Mouse (Mus musculus): ENCODE measurements around the gene Gnao1.

DNA sequence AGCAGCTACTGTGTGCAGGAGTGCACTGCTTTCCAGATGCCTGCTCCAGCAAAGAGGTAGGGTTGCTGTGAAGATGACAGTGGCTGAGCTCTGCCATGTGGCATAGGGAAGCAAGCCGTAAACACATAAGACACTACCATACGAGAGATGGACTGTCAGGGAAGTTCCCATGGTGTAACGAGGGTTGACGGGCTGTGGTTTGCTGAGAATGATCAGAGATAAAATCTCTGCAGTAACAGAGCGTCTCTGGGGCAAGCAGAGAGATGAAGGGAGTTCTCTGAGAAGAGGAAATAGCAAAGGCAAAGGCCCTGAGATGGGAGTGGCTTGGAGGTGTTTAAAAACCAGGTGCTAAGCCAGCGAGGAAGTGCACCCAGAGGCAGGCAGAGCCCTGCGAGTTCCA lies 54.3 kb downstream of the Gnao1 start:
- no peak for TF ChIP-seq POLR2A (IDR thresholded peaks at IDR 0.05; ENCODE audit: insufficient read depth, low read depth, low read length)
- no peak for TF ChIP-seq CTCF (IDR thresholded peaks at IDR 0.05; ENCODE audit: insufficient read depth, low read depth, low read length)

All from olfactory bulb, adult 2 months (tissue).